Mouse (Mus musculus) limb, embryonic 11.5 days (tissue): ENCODE data around the gene Bsg. TPM values are rescaled to one million over a fixed set of nuclear protein-coding genes. Genes with fewer than 3 reads are reported as not detected.

Experiments
- ATAC-seq: fragments of 200-750 bp; cut with Nextera tagmentation; 2 replicates; pipeline ENCODE4 v1.8.0; 2017; ENCODE audit warnings: low read depth; ENCODE audit not compliant: insufficient number of reproducible peaks, low FRiP score, low TSS enrichment
- DNase-seq: peaks from one replicate; pipeline ENCODE4 v3.0.0-alpha.2; 2015; ENCODE audit warnings: low spot score
- H3K27ac ChIP-seq: fragments of 300-500 bp; sonication (generic); replicated peaks from 2 replicates; pipeline ENCODE4 v1.5.1; 2014; ENCODE audit warnings: low read depth, mild to moderate bottlenecking, low read length
- H3K27me3 ChIP-seq: fragments of 300-500 bp; sonication (generic); 2 replicates; pipeline ENCODE4 v1.6.1; 2014; ENCODE audit warnings: mild to moderate bottlenecking, low read length, mixed read lengths; ENCODE audit not compliant: control insufficient read depth, insufficient read depth
- H3K36me3 ChIP-seq: fragments of 300-500 bp; sonication (generic); 2 replicates; pipeline ENCODE4 v1.6.1; 2014; ENCODE audit warnings: mild to moderate bottlenecking, low read length, moderate library complexity, mixed read lengths; ENCODE audit not compliant: control insufficient read depth, insufficient read depth
- H3K4me1 ChIP-seq: fragments of 300-500 bp; sonication (generic); 2 replicates; pipeline ENCODE4 v1.6.1; 2014; ENCODE audit warnings: low read length, mixed read lengths; ENCODE audit not compliant: control insufficient read depth, insufficient read depth
- H3K4me2 ChIP-seq: fragments of 300-500 bp; sonication (generic); 2 replicates; pipeline ENCODE4 v1.6.1; 2014; ENCODE audit warnings: low read depth, mild to moderate bottlenecking, moderate library complexity; ENCODE audit not compliant: severe bottlenecking
- H3K4me3 ChIP-seq: fragments of 300-500 bp; sonication (generic); 2 replicates; pipeline ENCODE4 v1.5.1; 2014; ENCODE audit warnings: low read depth, low read length
- H3K9ac ChIP-seq: fragments of 300-500 bp; sonication (generic); 2 replicates; pipeline ENCODE4 v1.6.1; 2014; ENCODE audit warnings: mild to moderate bottlenecking, low read length
- H3K9me3 ChIP-seq: fragments of 300-500 bp; sonication (generic); 2 replicates; pipeline ENCODE4 v1.6.1; 2016; ENCODE audit warnings: low read length; ENCODE audit not compliant: control insufficient read depth
- WGBS: fragments of 180-500 bp; shearing (Covaris S2); extraction: QIAGEN DNeasy Blood & Tissue Kit; methylation state at CpG from one replicate; pipeline ENCODE4 v1.1.7; 2014; 5-methylcytosine and 5-hydroxymethylcytosine counted together
- polyA plus RNA-seq: library from polyadenylated mRNA; unstranded; fragments of >200 nt; fragmentation: Nextera tagmentation; extraction: Ambion mirVana; gene quantifications from 2 replicates; pipeline ENCODE4 v1.2.1, GENCODE M21; 2014

Bsg gene
- polyA plus RNA-seq: 633 and 674 TPM in 2 replicates

GRCm38 (mm10) chr10:79704065-79704969 is at the start of gene Bsg:
Gene Bsg, plus strand, starts transcription at chr10:79704491.
- WGBS: under 1% methylated on average over 64 of the region's 65 CpGs
- H3K4me1 ChIP-seq: peaks cover 18% of the 10 kb centered on the region

GRCm38 (mm10) chr10:79654946-79655395 is 49.3 kb upstream of the Bsg start:
- H3K9me3 ChIP-seq: no peaks in the 10 kb centered on the region
- DNase-seq (peak; percentile 66), ATAC-seq (peak; percentile 78; the same call in 1 of the 2 replicates)
- 0 out of 2 replicates have a peak, but pooled peaks cover 2% of the 10 kb centered on the region for H3K4me1 ChIP-seq
- H3K4me3 ChIP-seq: no peak overlapping the region
- no peak overlapping the region for H3K4me2 ChIP-seq
- no peak overlapping the region for H3K9ac ChIP-seq
- no peak overlapping the region for H3K27ac ChIP-seq
- no peaks in the 10 kb centered on the region for H3K36me3 ChIP-seq
- no peaks in the 10 kb centered on the region for H3K27me3 ChIP-seq
- 32% methylated on average over 1 of the region's 1 CpGs for WGBS

More at GRCm38 (mm10) chr10:79704065-79704969, at the start of gene Bsg:
- Histone ChIP-seq H3K4me3 (peak within 1 kb of the TSS; percentile 79), H3K27me3 (no peaks in the 10 kb centered on the region), H3K4me2 (peak within 1 kb of the TSS; percentile 84), H3K36me3 (peaks cover 12% of the 10 kb centered on the region; the same call in 1 of the 2 replicates), H3K9me3 (no peaks in the 10 kb centered on the region), H3K27ac (peak within 1 kb of the TSS; percentile 55; the same call in 1 of the 2 replicates), H3K9ac (peak within 1 kb of the TSS; percentile 86)
- ATAC-seq (peak; percentile 91), DNase-seq (peak; percentile 99)

- Histone ChIP-seq H3K4me3 (no peak overlapping the region), H3K4me1 (0 out of 2 replicates have a peak, but pooled peaks cover 2% of the 10 kb centered on the region), H3K27me3 (no peaks in the 10 kb centered on the region), H3K27ac (no peak overlapping the region), H3K36me3 (no peaks in the 10 kb centered on the region), H3K9ac (no peak overlapping the region), H3K9me3 (no peaks in the 10 kb centered on the region), H3K4me2 (no peak overlapping the region)
- 21% methylated on average over 4 of the region's 4 CpGs for WGBS
- DNase-seq (peak; percentile 66), ATAC-seq (no peak)
Observed at GRCm38 (mm10) chr10:79658829-79659228, 45.5 kb upstream of the Bsg start.

GRCm38 (mm10) chr10:79660298-79660697 is 44.0 kb upstream of the Bsg start:
- Histone ChIP-seq H3K4me2 (no peak overlapping the region), H3K27ac (no peak overlapping the region), H3K27me3 (no peaks in the 10 kb centered on the region), H3K9ac (no peak overlapping the region), H3K9me3 (no peaks in the 10 kb centered on the region), H3K4me1 (no peaks in the 10 kb centered on the region), H3K4me3 (no peak overlapping the region), H3K36me3 (no peaks in the 10 kb centered on the region)
- 78% methylated on average over 2 of the region's 2 CpGs for WGBS
- DNase-seq (no peak), ATAC-seq (no peak)

- DNase-seq: no peak
- Histone ChIP-seq H3K27me3 (no peaks in the 10 kb centered on the region), H3K9ac (no peak overlapping the region), H3K4me2 (no peak overlapping the region), H3K4me3 (no peak overlapping the region), H3K4me1 (no peaks in the 10 kb centered on the region), H3K36me3 (no peaks in the 10 kb centered on the region), H3K27ac (no peak overlapping the region), H3K9me3 (no peaks in the 10 kb centered on the region)
- no peak for ATAC-seq
- 48% methylated on average over 3 of the region's 3 CpGs for WGBS
Observed at GRCm38 (mm10) chr10:79661861-79662260, 42.4 kb upstream of the Bsg start.

- Histone ChIP-seq H3K4me2 (no peak within 1 kb of the TSS), H3K27me3 (no peaks in the 10 kb centered on the region), H3K27ac (no peak within 1 kb of the TSS), H3K9ac (no peak within 1 kb of the TSS), H3K9me3 (no peaks in the 10 kb centered on the region), H3K4me1 (no peaks in the 10 kb centered on the region), H3K4me3 (no peak within 1 kb of the TSS), H3K36me3 (no peaks in the 10 kb centered on the region)
- 10% methylated on average over 13 of the region's 13 CpGs for WGBS
- peak; percentile 94 for DNase-seq
- ATAC-seq: peak; percentile 36; the same call in 1 of the 2 replicates
Observed at GRCm38 (mm10) chr10:79664131-79664665, 40.1 kb upstream of the Bsg start, which contains the start of gene Madcam1. Gene Madcam1, plus strand, starts transcription at chr10:79664559.

- peaks cover 2% of the 10 kb centered on the region for H3K4me1 ChIP-seq
- no peak overlapping the region for H3K4me2 ChIP-seq
- H3K9me3 ChIP-seq: no peaks in the 10 kb centered on the region
- H3K36me3 ChIP-seq: no peaks in the 10 kb centered on the region
- H3K4me3 ChIP-seq: no peak overlapping the region
- DNase-seq: no peak
- WGBS: 82% methylated on average over 8 of the region's 8 CpGs
- H3K9ac ChIP-seq: no peak overlapping the region
- no peak overlapping the region for H3K27ac ChIP-seq
- no peak for ATAC-seq
- no peaks in the 10 kb centered on the region for H3K27me3 ChIP-seq
Observed at GRCm38 (mm10) chr10:79665051-79665450, 39.2 kb upstream of the Bsg start.

GRCm38 (mm10) chr10:79666493-79666892 is 37.8 kb upstream of the Bsg start:
- DNase-seq (no peak), ATAC-seq (no peak)
- WGBS: 66% methylated on average over 9 of the region's 9 CpGs
- Histone ChIP-seq H3K36me3 (no peaks in the 10 kb centered on the region), H3K4me3 (no peak overlapping the region), H3K9me3 (no peaks in the 10 kb centered on the region), H3K27ac (no peak overlapping the region), H3K4me1 (peaks cover 8% of the 10 kb centered on the region), H3K9ac (no peak overlapping the region), H3K4me2 (no peak overlapping the region), H3K27me3 (no peaks in the 10 kb centered on the region)
